Mouse (Mus musculus): ENCODE data around the gene Tubb1.

The Tubb1 gene

DNA sequence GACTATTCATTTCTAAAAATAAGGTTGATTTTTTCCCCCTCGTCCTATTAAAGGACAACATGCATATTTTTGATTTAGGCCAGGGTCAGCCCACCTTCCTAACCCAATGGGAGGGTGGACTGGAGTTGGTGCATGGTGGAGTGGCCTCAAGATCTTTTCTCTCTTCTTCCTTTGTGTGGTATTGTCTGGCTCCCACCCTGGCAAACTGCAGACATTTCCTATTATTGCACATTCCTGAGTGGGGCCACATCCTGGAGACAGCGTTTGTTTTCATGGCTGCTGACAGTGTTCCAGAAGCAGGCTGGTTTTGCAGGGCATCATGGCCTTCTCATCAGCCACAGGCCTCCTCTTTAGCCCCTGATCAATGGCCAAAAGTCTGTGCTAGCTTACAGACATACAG is 7.4 kb upstream of the Tubb1 start:
- DNase-seq (ENCODE audit: low read depth) = no peak

DNA sequence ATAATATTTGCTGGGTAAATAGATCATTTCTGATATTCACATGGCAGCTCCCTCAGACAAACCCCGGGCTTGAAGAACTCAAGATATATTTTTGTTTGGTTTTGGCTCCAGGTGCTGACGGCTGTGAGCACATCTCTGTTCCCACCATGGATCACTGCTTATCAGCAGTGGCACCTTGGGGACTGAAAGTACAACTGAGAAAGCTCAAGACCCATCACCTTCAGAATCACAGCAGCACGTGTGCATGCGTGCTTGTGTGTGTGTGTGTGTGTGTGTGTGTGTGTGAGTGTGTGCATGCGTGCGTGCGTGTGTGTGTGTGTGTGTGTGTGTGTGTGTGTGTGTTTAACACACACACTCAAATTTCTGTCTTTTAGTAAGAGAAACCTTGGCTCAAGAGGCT is 6.1 kb upstream of the Tubb1 start:
- DNase-seq (ENCODE audit: low read depth) = no peak

DNA sequence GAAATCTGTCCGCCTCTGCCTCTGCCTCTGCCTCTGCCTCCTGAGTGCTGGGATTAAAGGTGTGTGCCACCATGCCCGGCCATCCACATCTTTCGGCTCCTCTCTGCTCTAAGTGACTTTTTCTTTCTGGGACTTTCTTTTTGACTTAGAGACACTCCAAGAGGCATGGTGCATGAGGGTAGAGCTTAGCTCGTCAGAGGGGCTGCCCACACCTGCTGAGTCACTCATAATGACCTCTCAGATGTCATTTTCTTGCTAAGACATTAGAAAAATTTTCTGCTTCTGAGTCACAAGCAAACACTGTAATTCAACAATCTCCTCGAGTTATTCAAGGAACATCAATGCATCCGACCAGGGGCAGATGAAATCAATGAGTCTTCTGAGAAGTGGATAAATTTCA is 5.5 kb upstream of the Tubb1 start:
- DNase-seq (ENCODE audit: low read depth) = no peak

DNA sequence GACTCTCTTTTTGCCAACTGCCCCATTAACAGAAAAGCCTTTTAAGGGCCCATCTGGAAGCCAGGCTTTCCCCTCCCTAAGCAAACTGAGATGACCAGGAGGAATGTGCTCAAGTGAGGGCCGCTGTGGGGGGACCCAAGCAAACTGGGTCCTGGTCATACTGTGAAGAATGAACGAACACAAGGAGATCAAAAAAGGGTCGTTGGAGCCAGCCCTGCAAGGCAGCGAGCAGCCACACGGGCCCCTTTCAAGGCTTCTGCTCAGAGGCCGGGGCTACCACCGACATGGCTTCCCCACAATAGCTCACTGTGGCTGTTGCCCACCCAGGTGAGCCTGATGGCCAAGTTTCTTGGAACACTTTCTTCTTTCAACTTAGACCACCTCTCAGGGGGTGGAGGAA is 4.0 kb upstream of the Tubb1 start:
- no peak for DNase-seq (ENCODE audit: low read depth)

DNA sequence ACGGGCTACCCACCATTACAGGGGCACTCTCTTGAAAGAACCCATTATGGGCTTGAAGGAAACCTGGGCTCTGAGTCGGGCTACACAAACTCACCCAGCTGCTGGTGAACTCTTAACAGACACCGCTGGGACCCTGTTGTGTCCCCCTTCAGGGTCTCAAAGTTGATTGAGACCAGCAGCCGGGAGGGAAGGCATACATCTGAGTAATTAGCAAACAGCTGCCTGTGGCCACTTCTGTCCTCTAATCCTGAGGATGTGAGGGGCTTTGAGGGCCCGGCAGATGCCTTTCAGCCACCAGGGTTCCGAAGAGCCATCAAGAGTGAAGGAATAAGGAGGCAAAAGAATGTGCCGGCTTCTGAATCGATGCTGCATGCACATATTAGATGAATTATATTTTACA is 3.6 kb upstream of the Tubb1 start:
- DNase-seq (ENCODE audit: low read depth) = no peak

DNA sequence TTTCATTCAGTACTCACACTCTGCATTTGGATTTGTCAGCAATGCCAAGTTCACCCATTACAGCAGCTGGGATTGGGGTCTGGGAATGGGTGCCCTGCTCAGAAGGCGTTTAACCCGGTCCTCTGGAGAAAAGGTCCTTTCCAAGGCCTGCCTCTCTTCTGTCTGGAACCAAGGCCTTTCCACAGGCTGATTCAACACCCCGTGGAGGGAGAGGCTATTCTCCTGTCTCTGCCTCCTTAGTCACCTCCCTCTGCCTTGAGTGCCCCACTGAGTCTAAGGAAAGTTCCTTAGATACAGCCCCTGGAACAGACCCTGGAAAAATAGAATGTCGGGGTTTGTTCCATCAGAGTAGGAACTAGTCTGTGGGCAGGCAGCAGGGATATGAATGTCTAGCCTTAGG is 2.1 kb upstream of the Tubb1 start:
- DNase-seq (ENCODE audit: low read depth) = no peak

DNA sequence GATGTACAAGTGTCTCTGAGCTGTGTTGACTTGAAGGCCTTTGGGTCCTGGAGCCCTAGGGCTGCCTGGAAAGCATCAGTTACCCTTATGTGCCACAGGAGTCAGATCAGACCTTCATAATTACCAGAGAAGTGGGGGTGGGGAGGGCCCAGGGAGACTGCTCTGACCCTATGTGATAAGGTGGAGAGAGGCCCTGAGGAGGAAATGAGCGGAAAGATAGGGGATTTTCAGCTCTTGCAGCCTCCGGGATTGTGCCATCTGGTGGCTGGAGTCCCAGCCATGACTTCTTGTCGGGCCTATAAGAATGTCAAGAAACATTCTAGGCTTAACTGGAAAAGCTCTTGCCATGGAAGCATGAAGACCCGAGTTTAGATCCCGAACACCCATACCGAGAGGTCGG is 3.2 kb downstream of the Tubb1 start:
- DNase-seq (ENCODE audit: low read depth) = no peak

DNA sequence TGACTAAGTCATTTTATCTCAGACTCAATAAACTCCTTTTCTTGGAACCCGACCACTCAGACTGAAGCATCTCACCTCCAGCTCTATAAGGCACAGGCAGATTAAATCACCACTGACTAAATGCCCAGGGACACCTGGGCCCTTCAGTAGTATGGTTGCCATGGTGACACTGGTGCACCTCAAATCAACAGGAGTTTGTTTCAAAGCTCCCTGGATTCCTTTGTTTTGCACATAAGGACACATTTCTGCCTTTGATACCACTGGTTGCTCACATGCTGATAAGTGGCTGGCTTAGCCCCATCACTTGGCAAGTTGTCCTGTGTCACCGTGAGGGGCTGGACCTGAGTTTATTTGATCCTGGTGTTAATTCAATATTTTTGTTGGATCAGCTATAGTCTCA is 8.9 kb downstream of the Tubb1 start:
- no peak for DNase-seq (ENCODE audit: low read depth)

DNA sequence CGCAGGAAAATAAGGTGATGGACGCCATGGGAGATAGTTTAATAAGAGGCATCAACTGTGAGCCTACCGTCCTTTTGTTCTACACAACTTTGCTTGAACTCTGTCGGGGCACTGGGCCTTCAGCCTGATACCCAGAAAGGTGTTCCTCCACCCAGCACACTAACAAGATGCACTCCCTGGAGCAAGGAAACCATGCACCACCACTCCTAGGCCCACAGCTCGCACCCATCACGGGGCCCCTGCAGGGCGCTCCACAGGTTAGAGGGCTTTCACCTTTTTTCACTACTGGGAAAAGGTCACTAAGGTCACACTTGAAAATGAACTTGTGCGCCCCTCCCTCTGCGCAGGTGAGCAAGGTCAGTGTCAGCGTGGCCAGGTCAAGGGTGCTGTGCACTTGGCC is 12.9 kb downstream of the Tubb1 start:
- no peak for DNase-seq (ENCODE audit: low read depth)

DNA sequence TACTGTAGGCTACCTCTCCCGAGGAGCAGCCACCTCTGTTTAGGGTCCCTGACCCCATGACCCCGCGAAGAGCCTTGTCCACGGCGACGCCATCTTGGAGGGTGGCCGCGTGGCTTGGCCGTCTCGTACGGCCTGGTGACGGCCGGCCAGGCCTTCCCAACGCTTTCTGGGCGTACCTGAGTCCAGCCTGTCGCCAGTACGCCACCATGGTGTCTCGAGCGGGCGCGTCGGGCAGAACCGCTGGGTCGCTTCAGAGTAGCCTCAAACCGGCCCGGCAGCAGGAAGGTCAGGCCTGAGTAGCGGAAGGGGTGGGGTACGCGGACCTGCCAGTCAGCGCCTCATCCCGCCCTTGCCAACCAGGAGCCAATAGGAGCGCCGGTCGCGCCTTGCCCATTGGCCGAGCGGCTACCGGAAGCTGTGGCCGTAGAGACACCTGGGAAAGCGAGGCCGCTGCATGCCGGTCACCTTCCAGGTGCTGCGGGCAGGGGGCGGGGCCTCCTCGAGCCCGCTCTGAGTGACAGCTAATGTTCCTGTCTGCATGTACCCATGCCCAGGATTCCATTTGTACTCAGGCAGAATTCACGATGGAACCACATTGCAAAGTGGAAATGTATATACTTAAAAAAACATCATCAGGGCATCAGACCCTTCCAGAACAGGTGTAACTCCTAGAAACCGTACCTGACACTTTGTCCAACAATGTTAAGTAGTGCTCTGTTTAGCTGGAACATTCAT is 13.5 kb downstream of the Tubb1 start, which contains the start of gene Atp5e:
Atp5e (minus strand) TSS at position 317 of the 735 bp plus-strand sequence.
- DNase-seq (ENCODE audit: low read depth) = peak; percentile 81

DNA sequence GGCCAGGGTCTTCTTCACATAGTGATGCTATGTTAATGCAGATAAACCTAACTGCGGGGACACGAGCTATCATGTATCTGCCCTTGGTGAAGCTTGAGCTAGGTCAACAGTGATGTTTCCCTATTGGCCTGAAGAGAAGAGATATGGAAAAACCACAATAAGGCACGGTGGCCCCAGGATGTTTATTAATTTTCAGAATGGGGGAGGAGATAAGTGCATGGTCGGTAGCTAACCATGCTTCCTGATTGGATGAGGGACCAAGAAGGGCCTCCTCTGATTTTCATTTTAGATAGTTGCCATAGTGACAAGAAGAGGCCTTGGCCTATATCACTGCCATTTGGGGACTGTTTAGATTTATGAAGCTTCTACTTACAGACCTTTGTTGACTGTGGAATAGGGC is 19.8 kb downstream of the Tubb1 start:
- no peak for DNase-seq (ENCODE audit: low read depth)

DNA sequence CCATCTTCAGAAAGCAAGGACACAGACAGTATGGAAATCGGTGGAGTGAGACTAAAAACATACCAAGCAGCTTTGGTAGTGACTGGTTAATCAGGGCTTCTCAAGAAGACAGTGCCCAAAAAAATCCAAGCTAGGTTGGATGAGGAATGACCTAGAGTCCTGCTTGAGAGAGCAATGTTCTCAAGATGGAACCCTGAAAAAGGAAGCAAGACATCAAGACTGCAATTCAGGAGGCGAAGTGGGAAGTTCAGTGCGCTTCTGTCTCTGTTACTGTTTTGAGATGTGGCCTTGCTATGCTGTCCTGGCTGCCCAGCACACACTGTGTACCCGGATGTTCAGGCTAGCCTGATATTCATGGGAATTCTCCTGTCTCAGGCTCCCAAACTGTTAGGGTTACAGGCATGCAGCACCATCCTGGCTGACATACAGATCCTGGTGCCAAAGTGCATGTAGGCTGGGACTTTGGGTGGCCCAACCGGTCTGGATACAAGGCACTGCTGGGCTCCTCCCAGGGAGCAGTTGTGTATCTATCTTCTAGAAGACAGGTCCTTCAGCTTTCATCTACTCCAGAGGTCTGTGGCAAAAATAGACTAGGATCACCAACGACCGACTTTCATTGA is 20.4 kb downstream of the Tubb1 start:
- DNase-seq (ENCODE audit: low read depth) = no peak

DNA sequence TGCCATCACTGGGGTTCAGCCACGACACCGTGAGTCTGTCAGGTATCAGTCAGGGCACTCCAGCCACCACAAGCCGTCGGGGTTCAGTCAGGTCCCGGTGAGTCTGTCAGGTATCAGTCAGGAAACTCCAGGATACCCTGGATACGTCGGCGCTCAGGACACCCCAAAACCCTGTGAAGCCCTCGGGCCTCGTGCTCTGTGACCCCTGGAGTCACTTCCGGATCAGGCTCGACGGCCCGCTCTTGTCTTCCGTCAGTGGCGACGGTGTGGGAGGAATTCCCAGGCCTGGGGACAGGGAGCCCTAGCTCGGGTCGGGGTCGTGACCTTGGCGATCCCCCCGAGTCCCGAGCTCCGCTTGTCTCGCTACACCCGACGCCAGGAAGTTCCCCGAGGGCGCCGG is 21.9 kb downstream of the Tubb1 start:
- no peak for DNase-seq (ENCODE audit: low read depth)

DNA sequence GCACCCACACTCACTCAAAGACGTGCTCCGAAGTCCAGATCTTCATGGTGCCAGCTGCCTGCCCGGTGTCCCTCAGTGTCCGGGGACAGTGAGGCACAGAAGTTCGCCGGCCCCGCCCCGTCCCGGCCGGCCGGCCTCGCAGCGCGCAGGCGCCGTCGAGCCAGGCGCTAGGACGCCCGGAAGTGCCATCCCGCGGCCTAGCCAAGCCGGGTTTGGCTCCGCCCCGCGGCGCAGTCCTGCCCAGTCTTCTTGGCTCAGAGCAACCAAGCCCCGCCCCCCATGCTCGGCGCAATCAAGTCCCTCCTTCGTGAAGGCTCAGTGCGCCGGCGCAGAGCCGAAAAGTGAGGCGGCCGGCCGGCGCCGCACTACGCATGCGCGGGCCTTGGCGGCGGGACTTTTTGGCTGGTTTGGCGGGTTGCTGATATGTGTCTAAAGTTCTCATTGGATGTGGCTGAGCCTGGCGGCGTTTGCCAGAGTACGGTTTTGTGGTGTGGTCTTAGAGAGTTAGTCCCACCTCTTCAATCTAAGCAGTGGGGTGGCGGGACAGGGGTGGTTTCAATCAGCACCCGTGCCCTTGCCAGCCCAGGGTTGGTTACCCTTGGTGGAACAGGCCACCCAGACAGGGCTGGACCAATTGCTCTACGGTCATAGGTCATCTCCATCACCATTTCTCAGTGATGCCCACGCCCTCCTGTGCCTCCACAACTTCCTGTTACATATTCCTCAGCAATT is 22.5 kb downstream of the Tubb1 start, which contains the start of gene Prelid3b:
Prelid3b (minus strand) TSS at position 264 of the 732 bp plus-strand sequence.
- peak; percentile 94 for DNase-seq (ENCODE audit: low read depth)

DNA sequence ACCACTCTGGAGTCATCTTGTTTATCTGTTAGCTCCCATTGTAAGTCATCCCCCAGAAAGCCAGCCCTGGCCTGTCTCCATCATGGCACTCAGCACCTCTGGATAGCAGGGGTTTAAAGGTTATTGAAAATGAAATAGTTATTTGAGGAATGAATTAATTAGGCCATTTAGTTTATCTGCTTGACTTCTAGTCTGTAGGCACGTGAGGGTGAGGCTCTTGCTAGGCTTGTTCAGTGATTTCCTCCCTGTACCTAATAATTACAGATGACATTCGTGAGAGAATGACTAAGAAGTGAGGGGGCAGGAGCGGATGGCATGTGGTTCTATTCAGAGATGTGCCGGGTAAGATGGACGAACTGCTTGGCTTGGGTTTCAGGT is 23.0 kb downstream of the Tubb1 start:
- DNase-seq (ENCODE audit: low read depth) = no peak

DNA sequence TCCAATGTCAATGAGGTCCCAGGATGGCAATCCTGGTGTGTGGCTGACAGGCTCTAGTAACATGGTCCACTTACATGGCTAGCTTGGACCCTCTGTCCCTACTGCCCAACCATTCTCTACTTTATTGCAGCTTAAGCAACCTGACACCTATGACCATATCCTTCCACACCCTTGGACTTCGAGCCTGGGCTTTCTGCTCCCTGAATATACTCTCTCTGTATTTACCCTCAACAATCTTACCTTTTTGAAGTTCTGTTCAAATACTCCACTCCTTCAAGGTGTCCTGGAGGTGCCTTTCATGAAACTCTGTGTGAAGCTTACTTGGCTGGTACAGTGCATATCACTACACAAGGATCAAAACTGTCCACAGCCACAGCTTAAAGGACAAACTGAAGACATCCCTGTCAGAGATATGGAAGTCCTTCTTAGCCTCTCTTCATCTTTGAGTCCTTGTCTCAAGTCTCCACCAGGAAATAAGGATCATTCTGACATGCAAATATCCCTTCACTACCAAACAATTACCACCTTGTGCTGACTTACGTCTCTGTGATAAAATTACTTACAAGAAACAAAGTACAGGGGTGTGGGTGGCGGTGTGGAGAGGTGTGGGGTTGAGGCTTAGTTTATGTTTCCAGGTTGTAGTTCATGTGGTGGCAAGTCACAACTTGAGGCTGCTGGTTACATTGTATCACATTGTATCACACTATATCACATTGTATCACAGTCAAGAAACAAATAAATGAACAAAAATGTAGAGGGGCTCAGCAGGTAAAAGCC is 27.2 kb downstream of the Tubb1 start:
- no peak for DNase-seq (ENCODE audit: low read depth)

DNA sequence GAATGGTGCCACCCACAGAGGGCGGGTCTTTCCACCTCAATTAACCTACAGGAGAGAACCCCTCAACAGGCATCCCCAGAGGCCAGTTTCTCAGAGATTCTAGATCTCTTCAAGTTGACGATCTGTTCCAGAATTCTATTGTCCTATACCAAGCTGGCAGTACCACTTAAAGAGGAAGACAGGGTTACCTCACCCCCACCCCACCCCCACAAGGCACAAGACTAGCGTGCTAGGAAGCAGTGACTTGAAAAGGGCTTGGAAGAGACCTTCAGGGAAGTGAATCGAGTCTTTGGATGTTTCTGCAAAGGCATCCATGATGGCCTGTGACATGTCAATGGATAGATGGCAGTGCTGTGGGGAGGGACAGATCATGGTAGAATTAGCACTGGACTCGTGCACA is 28.3 kb downstream of the Tubb1 start:
- DNase-seq (ENCODE audit: low read depth) = no peak

DNA sequence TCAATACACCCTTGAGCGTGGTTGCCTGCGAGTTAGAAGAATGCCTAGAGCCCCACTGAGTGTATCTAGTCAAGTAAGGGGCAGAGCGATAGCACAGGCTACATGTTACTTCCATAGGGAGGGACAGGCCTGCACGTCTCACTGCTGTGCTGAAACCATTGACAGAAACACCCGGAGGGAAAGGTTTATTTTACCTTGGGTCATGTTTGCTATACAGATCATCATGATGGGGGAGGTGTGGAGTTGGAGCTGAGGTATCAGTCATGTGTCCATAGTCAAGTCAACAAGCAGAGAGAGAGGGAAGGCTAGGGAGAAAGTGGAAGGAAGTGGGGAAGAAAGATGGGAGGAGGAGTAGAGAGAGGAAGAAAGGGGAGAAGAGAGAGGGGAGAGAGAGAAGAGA is 36.5 kb downstream of the Tubb1 start:
- no peak for DNase-seq (ENCODE audit: low read depth)

DNA sequence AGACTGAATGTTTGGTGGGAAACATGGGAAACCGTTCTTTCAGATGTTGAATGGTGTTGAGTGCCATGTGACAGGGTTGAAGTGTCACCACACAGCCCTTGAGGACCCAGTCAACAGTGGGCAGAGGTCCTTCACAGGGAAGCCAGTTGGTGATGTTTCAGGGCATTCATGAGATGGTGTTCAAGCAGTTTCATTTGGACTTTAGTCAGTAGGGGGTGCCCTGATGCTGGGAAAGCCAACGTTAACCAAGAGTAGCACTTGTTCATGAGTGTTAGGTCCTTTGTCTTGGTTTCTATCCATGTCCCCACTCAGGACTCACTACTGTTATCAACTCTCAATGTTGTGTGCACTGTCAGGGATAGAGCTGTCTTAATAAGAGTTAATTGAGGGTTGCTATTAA is 42.4 kb downstream of the Tubb1 start:
- DNase-seq (ENCODE audit: low read depth) = no peak

DNA sequence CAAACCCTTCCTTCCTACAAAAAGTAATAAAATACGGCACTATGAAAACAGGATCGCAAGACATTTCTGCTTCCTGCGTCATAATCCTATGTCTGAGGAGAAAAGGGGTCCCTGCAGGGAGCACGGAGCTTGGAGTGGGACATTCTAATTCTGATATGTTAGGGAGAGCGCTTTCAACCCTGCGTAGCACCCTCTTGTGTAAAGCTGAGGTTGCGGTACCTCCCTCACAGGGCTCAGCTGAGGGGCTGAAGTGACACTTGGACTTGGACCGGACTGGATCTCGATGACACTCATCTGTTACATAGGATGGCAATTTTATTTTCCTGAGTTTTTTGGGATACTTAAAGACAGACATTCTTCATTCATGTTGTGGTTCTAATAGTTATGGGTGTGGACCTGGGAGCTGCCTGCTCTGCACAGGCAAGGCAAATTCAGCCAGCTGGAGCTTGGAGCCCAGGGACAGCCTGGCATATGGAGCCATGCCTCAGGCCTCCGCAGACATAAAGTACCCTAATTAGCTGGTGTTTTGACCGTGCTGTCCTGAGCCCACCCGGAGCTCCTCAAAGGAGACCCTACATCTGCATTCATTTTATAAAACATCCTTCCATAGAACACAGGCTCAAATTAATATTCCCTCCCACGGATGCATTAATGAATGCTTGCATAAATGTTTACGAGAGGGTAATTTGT is 50.5 kb downstream of the Tubb1 start:
- no peak for DNase-seq (ENCODE audit: low read depth)

DNA sequence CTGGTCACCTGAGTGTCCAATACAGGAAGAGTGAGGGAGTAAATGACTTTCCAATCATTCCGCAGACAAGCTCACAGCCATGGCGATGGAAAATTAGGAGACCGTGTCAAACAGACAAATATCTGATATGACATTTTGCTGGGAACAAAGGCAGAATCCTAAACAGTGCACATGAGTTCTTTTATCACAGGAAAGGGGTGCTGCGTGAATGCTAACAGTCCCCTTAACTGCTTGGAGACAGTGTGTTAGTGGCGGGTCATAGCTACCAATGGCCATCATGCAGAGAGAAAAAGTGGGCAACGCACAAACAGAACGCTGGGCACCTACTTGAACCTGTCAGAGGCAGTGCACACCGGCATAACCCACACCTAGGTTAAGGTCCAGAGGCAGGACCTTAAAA is 51.0 kb downstream of the Tubb1 start:
- no peak for DNase-seq (ENCODE audit: low read depth)

DNA sequence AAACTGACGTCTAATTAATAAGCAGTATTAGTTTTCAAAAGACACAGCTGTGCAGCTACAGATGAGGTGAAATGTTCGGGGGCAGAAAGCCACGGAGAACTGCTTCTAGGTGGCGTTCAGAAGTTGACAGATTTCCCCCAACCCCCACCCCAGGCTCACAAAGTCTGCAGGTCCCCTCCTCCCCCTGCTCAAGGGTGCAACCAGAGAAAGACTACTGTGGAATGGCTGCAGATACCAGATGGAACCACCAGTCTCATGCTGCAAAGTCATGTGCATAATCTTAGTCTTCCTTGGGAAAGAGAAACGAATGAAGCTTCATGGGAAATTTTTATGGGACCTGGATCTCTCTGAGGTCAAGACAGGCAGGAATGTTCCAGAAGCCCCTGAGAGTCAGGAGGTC is 51.8 kb downstream of the Tubb1 start:
- DNase-seq (ENCODE audit: low read depth) = no peak

All from fibroblast of lung, adult 2 months (primary cell).